Mouse (Mus musculus): ENCODE data around the gene Fam221b. TPM values are rescaled to one million over a fixed set of nuclear protein-coding genes. Genes with fewer than 3 reads are reported as not detected.

Gene Fam221b
- 1.7 TPM for polyA plus RNA-seq (2017; shearing (Covaris generic))

GRCm38 (mm10) chr4:43668782-43669427 is at the start of gene Fam221b, which contains the start of gene Tmem8b:
Fam221b (minus strand) TSS chr4:43669145.
Tmem8b (plus strand) TSS chr4:43668971.

GRCm38 (mm10) chr4:43709869-43710268 is 40.9 kb upstream of the Fam221b start, which contains the start of gene Olfr71:
Olfr71 (minus strand) TSS chr4:43710255.

GRCm38 (mm10) chr4:43700707-43701106 is 31.8 kb upstream of the Fam221b start, which contains the start of gene Olfr70:
Olfr70 (minus strand) TSS chr4:43700807.

GRCm38 (mm10) chr4:43656339-43657109 is 12.4 kb downstream of the Fam221b start, which contains the start of gene Hint2:
Hint2 (minus strand) TSS chr4:43656466.

GRCm38 (mm10) chr4:43653161-43654015 is 15.6 kb downstream of the Fam221b start, which contains the start of gene Spag8:
Spag8 (minus strand) TSS chr4:43653594.

GRCm38 (mm10) chr4:43631046-43631955 is 37.6 kb downstream of the Fam221b start, which contains the start of gene Npr2:
Npr2 (plus strand) TSS chr4:43631935.

Other genes starting within 250 kb of the Fam221b start
- gene Fam166b, start 240.0 kb downstream of the Fam221b start, polyA plus RNA-seq (2017; shearing (Covaris generic)) = not detected
- 0.91 TPM for gene Tesk1, start 227.2 kb downstream of the Fam221b start, polyA plus RNA-seq (2017; shearing (Covaris generic))
- gene Cd72, start 214.5 kb downstream of the Fam221b start, polyA plus RNA-seq (2017; shearing (Covaris generic)) = 65.7 TPM
- gene Sit1, start 185.4 kb downstream of the Fam221b start, polyA plus RNA-seq (2017; shearing (Covaris generic)) = 209 TPM
- 87.3 TPM for gene Ccdc107, start 176.2 kb downstream of the Fam221b start, polyA plus RNA-seq (2017; shearing (Covaris generic))
- gene Arhgef39, start 169.4 kb downstream of the Fam221b start, polyA plus RNA-seq (2017; shearing (Covaris generic)) = 5.8 TPM
- gene Car9, start 162.2 kb downstream of the Fam221b start, polyA plus RNA-seq (2017; shearing (Covaris generic)) = 1.0 TPM
- gene Tpm2, start 145.4 kb downstream of the Fam221b start, polyA plus RNA-seq (2017; shearing (Covaris generic)) = not detected
- 99.6 TPM for gene Creb3, start 106.8 kb downstream of the Fam221b start, polyA plus RNA-seq (2017; shearing (Covaris generic))
- 315 TPM for gene Tln1, start 106.5 kb downstream of the Fam221b start, polyA plus RNA-seq (2017; shearing (Covaris generic))
- 32.3 TPM for gene Rgp1, start 90.4 kb downstream of the Fam221b start, polyA plus RNA-seq (2017; shearing (Covaris generic))
- 20.9 TPM for gene Gba2, start 90.3 kb downstream of the Fam221b start, polyA plus RNA-seq (2017; shearing (Covaris generic))
- gene Msmp, start 84.7 kb downstream of the Fam221b start, polyA plus RNA-seq (2017; shearing (Covaris generic)) = 3.6 TPM
- gene Npr2, start 37.2 kb downstream of the Fam221b start, polyA plus RNA-seq (2017; shearing (Covaris generic)) = not detected
- 0.32 TPM for gene Spag8, start 15.6 kb downstream of the Fam221b start, polyA plus RNA-seq (2017; shearing (Covaris generic))
- 79.5 TPM for gene Hint2, start 12.7 kb downstream of the Fam221b start, polyA plus RNA-seq (2017; shearing (Covaris generic))
- gene Tmem8b, start 174 bp downstream of the Fam221b start, polyA plus RNA-seq (2017; shearing (Covaris generic)) = 0.99 TPM
- not detected for gene Olfr70, start 31.7 kb upstream of the Fam221b start, polyA plus RNA-seq (2017; shearing (Covaris generic))
- not detected for gene Olfr71, start 41.1 kb upstream of the Fam221b start, polyA plus RNA-seq (2017; shearing (Covaris generic))
- gene Hrct1, start 58.0 kb upstream of the Fam221b start, polyA plus RNA-seq (2017; shearing (Covaris generic)) = not detected
- not detected for gene Spaar, start 60.9 kb upstream of the Fam221b start, polyA plus RNA-seq (2017; shearing (Covaris generic))
- gene Olfr159, start 101.9 kb upstream of the Fam221b start, polyA plus RNA-seq (2017; shearing (Covaris generic)) = not detected
- 0.22 TPM for gene Olfr156, start 154.8 kb upstream of the Fam221b start, polyA plus RNA-seq (2017; shearing (Covaris generic))
- gene Olfr157, start 171.1 kb upstream of the Fam221b start, polyA plus RNA-seq (2017; shearing (Covaris generic)) = 0.22 TPM
- gene Olfr155, start 182.4 kb upstream of the Fam221b start, polyA plus RNA-seq (2017; shearing (Covaris generic)) = not detected
- gene Reck, start 206.4 kb upstream of the Fam221b start, polyA plus RNA-seq (2017; shearing (Covaris generic)) = 3.1 TPM